Comparison of ENCODE assay signal across 24 mouse cellular contexts in the genomic region with DNA sequence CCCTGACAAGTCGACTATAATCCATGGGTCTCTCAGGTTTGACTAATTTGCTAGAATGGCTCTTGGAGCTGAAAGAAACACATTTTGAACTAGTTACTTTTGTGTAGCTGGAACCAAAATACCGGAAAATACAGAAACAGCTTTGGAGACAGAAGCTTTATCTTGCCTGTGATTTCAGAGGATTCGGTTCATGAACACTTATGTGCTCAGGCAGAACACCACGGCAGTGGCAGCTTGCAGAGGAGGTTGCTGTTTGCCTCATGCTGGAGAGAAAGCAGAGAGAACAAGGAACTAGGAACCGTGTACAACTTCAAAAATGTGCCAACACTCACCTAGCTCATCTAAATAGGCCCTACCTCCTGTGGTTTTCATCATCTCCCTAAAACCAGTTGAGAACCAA. TPM values are rescaled to one million over a fixed set of nuclear protein-coding genes. Genes with fewer than 3 reads are reported as not detected.
DNase-seq lines count a peak whose midpoint lies in the region; ATAC-seq and TF ChIP-seq lines count a peak whose summit lies in the region.
"Had no signal": no experiment of that assay in that cellular context is flagged by ENCODE, and none has a peak within 500 bp of the region (broad histone marks: within the 10 kb centered on the region; RNA-seq: fewer than 3 reads in every experiment).

No protein-coding gene starts in this region.

- TF ChIP-seq CTCF in gastrocnemius, adult 2 months (IDR thresholded peaks at IDR 0.05), result no peak

- intact Hi-C loops in gastrocnemius, adult 2 months (cut with DNase I), result loop anchor here (2.0 kb wide), 1 partner anchor 45 kb away; no protein-coding TSS in a partner anchor

- no peak overlapping the region for H3K27ac ChIP-seq in gastrocnemius, adult 2 months
- H3K27ac ChIP-seq: embryonic facial prominence, embryonic 13.5 days; forebrain, embryonic 12.5 days; heart, embryonic 13.5 days; hindbrain, embryonic 12.5 days had no signal

- ATAC-seq in frontal cortex, adult (ENCODE audit: low TSS enrichment), result peak; percentile 80
- ATAC-seq: CD4-positive, CD25-positive, alpha-beta regulatory T cell, adult 4 months; forebrain, embryonic 16.5 days; hindbrain, embryonic 16.5 days had no signal

- no peak for DNase-seq in frontal cortex, postnatal 14 days (ENCODE audit: low spot score in 2 of 2)
- DNase-seq in layer of hippocampus, adult 9-11 months, result peak; percentile 32
- DNase-seq in layer of hippocampus, adult 11-12 months (ENCODE audit: low spot score), result no peak
- peak; percentile 24 to 45 for DNase-seq in right cerebral cortex, adult 2 months (ENCODE audit: low spot score in 2 of 2)
- DNase-seq in right cerebral cortex, postnatal 14 days, result no peak
- peak; percentile 65 for DNase-seq in brain, adult 2 months (ENCODE audit: low read depth, low spot score)
- no peak for DNase-seq in gastrocnemius, adult 2 months
- DNase-seq: adrenal gland, postnatal 10 days; B cell, adult 2 months; cerebellum, adult 11-12 months; cerebellum, adult 9-10 months; cerebellum, postnatal 25 days; gastrocnemius, postnatal 14 days; heart, postnatal 36 days had no signal

- H3K4me3 ChIP-seq in gastrocnemius, adult 2 months, result no peak overlapping the region
- H3K4me3 ChIP-seq: embryonic facial prominence, embryonic 13.5 days; forebrain, embryonic 12.5 days; heart, embryonic 13.5 days; hindbrain, embryonic 12.5 days had no signal

RNA-seq across cellular contexts. Expression of a gene that starts 46.1 kb away (rescaled TPM):
- total RNA-seq in gastrocnemius, adult 2 months (2021), result not detected
- total RNA-seq: adrenal gland, postnatal 10 days; adrenal gland, postnatal 4 days; G1E; gastrocnemius, postnatal 14 days; heart, postnatal 36 days had no signal

RNA-seq across cellular contexts. Expression of a gene that starts 57.8 kb away (rescaled TPM):
- 10 to 100 TPM in 1 of 2 experiments, 1 to 10 TPM in 1; 8.1 to 16.8 TPM for total RNA-seq in gastrocnemius, adult 2 months (2021)

Comparison
In these comparisons a context has a peak if more than half of its experiments do, and no peak if none do; other contexts are left out.
1. DNase-seq: peak in layer of hippocampus, adult 9-11 months (single experiment), right cerebral cortex, adult 2 months (2 of 2) and brain, adult 2 months (single experiment); none in frontal cortex, postnatal 14 days (0 of 2), layer of hippocampus, adult 11-12 months (single experiment), right cerebral cortex, postnatal 14 days (single experiment) and gastrocnemius, adult 2 months (single experiment).